Mouse (Mus musculus) gastrocnemius, adult 8-10 months (tissue): ENCODE data around the gene Ube2d1. TPM values are rescaled to one million over a fixed set of nuclear protein-coding genes. Genes with fewer than 3 reads are reported as not detected.

Experiments used
- DNase-seq, 2 experiments: peaks; one replicate each; pipeline ENCODE4 v3.0.0; 2022; ENCODE audit warnings: low spot score in 2 of 2
- total RNA-seq, 4 experiments: library from RNA; stranded (reverse); gene quantifications; 2 replicates each; pipeline ENCODE4 v1.2.4; 2022

Gene Ube2d1
- total RNA-seq, 4 experiments from 2014 or later: 190 to 250 (median 197) TPM

DNA sequence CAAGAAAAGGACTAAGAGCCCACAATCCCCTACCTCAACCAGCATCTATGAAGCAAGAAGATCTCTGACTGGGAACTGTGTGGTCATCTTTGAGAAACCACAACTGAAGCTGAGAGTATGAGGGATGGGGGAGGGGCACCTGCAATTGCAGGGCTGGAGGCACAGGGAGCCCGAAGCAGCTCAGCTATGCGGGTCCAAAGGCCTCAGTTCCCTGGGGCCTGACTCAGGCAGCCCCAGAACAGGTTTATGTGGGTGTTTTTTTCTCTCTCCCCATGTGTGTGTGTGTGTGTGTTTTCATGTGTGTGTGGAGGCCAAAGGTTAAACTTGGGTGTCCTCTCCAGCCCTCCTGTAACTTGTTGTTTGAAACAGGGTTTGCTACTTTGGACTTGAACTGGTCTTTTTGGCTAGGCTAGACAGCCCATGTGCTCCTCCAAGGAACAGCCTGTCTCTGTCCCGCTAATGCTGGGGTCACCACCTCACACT, 6.2 kb upstream of the Ube2d1 start:
- DNase-seq: no peak

DNA sequence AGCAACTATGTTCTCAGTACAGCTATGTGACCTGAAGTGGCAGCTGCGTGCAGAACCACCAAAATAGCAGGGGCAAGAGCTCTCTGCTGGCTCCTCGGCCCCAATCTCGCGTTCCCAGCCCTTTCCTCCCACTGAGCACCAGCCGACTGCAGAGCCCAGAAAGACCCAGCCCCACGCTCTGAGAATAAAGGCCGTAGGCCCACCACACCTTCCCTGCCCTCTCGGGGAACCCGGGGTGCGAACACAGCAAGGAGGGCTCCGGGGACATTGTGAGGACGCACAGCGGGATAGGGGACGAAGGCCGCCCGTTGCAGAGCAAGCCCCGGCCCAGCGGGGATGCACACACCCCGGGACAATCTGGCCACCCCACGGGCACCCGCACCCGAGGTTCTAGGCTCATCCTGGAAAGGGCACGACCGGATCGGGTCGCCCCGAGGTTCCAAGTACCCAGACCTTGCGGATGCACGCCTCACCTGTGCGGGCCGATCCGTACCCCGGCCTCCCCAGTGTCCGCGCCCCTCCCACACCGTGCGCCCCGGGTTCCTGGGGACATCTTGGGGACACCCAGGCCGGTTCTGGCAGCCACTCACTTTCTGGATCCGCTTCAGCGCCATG, 444 bp downstream of the Ube2d1 start:
- peak; percentile 46 to 66 for DNase-seq

DNA sequence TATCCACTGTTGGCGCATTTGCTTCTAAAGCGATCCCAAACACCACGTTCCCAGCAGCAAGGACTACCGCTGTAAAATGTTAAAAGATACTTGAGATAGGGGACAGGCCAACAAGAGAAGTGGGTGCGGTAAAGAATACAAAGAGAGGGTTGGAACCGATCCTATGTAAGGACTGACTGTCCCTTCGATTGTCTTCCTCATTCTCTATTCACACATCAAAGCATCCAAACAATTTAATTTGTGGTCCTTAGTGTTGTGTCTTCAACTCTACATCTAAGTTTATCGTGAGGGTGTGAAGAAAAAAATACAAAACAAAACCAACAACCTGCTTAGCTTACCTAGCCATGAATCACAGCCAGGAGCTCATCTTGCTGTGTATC, 941 bp downstream of the Ube2d1 start:
- DNase-seq: no peak

- DNase-seq: no peak
Observed at GRCm38 (mm10) chr10:71273008-71273739, 11.9 kb downstream of the Ube2d1 start.

- DNase-seq: no peak
Observed at GRCm38 (mm10) chr10:71267973-71268372, 17.1 kb downstream of the Ube2d1 start.

DNA sequence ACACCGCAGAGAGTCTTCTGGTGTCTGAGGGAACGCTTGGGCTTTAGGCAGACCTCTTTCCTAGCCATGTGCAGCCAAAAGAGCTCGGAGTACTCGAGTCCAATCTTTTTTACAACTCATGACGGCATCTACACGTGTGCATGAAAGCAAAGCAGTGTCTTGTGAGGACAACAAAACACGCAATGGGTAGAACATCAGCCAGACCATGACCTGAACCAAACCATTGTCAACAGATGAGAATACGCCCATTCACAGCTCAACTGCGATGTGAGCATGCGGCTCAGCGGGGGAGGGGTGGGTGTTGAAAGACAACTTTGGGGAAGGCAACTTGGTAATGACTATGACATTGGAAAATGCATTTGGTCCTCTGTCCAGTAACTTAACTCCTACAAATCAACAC, 17.6 kb downstream of the Ube2d1 start:
- no peak for DNase-seq

- DNase-seq: no peak
Observed at GRCm38 (mm10) chr10:71265067-71265466, 20.0 kb downstream of the Ube2d1 start.

- no peak for DNase-seq
Observed at GRCm38 (mm10) chr10:71261637-71262036, 23.4 kb downstream of the Ube2d1 start.

GRCm38 (mm10) chr10:71258943-71259342, 26.1 kb downstream of the Ube2d1 start:
- DNase-seq: no peak

DNA sequence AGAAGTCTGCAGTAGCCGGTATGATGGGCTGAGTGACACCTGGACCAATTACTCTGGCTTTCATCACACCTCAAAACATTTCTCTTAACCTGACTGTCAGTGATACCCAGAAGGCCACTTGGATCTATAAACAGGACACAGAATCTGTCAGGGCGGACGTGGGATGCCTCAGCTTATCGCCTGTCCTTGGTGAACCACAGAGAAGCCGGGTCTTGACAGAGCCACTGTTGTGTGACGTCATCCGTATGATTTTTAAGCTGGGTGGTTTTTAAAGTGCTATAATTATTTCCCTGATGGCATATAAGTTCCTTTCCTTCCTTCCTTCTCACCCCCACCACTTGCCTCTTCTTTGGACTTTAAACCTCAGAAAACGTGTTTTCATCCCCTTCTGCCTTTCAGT, 26.5 kb downstream of the Ube2d1 start:
- no peak for DNase-seq

DNA sequence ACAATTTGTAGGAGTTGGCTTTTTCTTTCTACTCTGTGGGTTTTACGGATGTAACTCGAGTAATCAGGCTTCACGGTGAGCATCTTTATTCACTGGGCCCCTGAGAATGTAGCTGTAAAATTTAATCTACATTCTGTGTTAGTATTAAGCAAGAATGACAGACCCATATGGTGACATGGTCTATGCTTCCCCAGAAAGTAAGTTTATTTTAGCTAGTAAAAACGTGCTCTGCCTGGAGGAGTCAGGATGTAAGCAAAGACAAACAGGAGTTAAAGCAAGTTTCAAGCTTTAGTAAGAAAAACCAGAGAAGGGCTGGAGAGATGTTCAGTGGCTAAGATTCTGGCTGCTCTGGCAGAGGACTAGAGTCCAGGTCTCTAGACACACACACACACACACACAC, 31.9 kb downstream of the Ube2d1 start:
- DNase-seq: no peak

DNA sequence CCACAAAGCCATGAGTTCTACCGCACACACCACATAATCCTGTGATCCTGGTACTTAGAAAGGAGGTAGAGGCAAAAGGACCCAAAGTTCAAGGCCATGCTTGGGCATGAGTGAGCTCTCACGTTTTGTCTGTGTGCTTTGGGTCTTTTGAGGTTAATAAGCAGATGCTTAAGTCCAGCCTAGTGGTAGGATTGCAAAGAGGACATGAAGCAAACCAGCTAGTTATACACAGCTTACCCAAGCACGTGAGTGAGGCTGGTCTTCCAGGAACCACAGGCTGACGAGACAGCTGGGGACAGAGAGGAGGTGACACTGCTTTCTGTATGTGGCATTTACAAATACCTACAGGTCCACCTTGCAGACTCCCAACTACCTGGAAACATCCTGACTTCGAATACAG, 32.6 kb downstream of the Ube2d1 start:
- DNase-seq: peak in 1 of 2 experiments; percentile 28

DNA sequence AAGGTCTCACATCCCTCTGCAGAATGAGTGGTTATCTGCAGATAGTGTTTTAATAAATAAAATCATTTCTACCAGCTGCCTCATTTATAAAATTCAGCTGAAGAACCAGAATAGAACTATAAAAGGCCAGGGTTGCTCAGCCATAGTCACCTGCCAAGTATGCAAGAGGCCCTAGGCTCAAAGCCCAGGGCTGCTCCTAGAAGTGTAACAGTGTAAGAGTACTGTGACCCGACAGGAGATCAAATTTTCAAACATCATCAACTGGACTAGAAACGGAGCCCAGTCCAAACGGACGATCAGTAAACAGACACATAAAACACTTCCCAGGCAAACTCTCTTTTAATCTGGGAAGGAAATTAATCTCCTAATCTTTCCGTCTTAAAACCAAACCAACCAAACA, 33.2 kb downstream of the Ube2d1 start:
- DNase-seq: peak; percentile 45 to 72

GRCm38 (mm10) chr10:71251256-71251655, 33.8 kb downstream of the Ube2d1 start:
- no peak for DNase-seq

- DNase-seq: peak; percentile 24 to 28
Observed at GRCm38 (mm10) chr10:71250472-71250871, 34.6 kb downstream of the Ube2d1 start.

- no peak for DNase-seq
Observed at GRCm38 (mm10) chr10:71249086-71249880, 35.8 kb downstream of the Ube2d1 start.

GRCm38 (mm10) chr10:71246956-71247355, 38.1 kb downstream of the Ube2d1 start:
- DNase-seq: no peak

DNA sequence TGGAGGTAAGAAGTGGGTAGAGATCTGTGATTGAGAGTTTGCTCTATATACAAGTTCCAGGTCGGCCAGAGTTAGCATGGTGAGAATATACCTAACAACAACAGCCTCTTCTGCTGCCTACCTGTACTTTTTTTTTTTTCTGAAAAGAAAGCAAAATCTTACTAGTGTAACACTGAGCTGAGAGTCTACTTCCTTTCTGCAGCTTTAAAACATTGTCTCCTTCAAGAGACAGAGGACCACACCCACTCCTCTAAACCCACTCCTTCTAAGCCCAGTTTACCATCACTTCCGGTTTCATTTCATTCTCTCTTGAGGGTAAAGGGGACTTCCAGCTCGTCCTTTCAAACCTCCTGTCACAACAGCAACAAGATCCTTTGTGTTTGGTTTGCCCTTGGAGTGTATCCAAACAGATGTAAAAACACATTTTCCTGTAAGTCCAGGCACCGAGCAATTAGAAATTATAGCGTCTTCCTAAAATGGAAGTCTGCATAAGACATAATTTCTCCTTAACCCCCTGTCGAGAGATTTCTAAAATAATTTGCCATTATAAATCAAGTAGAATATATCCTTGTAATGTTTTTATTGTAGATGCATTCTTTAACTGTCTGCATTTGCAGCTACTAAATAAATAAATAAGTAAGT, 45.5 kb downstream of the Ube2d1 start:
- DNase-seq: no peak

DNA sequence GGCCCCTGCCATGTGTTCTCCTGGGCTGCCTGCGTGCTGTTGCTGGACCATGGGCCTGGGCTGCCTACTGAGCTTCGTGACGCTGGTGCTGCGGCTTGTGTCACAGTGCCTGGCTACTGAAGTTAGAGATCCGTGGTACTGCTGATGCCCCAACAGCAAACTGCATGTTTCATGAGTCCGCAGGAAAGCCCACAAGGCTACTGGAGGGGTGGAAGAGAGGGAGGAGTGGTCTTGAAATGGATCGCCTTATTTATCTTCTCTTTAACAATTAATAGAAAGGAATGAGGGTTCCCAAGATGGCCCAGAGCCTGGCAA, 46.9 kb downstream of the Ube2d1 start, which contains the start of gene Tfam:
Gene Tfam (minus strand): TSS at position 41 of the 315 bp plus-strand sequence.
- DNase-seq: no peak

- DNase-seq: peak; percentile 93 to 94
Observed at GRCm38 (mm10) chr10:71237516-71238239, 47.4 kb downstream of the Ube2d1 start.

GRCm38 (mm10) chr10:71234071-71234470, 51.0 kb downstream of the Ube2d1 start:
- no peak for DNase-seq
